Mouse (Mus musculus) myocyte (in vitro differentiated cells): Measurements from ENCODE around the gene Pds5a. TPM values are rescaled to one million over a fixed set of nuclear protein-coding genes. Genes with fewer than 3 reads are reported as not detected.

Source experiments
- H3K27me3 ChIP-seq: one replicate; pipeline ENCODE4 v1.6.1; 2011; ENCODE audit not compliant: control insufficient read depth, insufficient read depth, insufficient read length
- H3K36me3 ChIP-seq: one replicate; pipeline ENCODE4 v1.6.1; 2011; ENCODE audit not compliant: control insufficient read depth, insufficient read depth
- H3K4me2 ChIP-seq: one replicate; pipeline ENCODE4 v1.6.1; 2011; ENCODE audit warnings: low read depth, control low read depth
- H3K4me3 ChIP-seq: one replicate; pipeline ENCODE4 v1.5.1; 2011; ENCODE audit warnings: mild to moderate bottlenecking, control low read depth, moderate library complexity
- H3K79me2 ChIP-seq: one replicate; pipeline ENCODE4 v1.6.1; 2011; ENCODE audit not compliant: control insufficient read depth, insufficient read depth
- H3ac ChIP-seq: one replicate; pipeline ENCODE4 v1.6.1; 2011; ENCODE audit not compliant: control insufficient read depth, insufficient read length
- CEBPB ChIP-seq: IDR thresholded peaks from 2 replicates; pipeline ENCODE4 v1.6.1; 2011; ENCODE audit warnings: mild to moderate bottlenecking, moderate library complexity; ENCODE audit not compliant: poor library complexity, insufficient read depth, severe bottlenecking
- E2F4 ChIP-seq: IDR thresholded peaks from one replicate; pipeline ENCODE4 v1.6.1; 2011; ENCODE audit warnings: mild to moderate bottlenecking, control low read depth, moderate library complexity; ENCODE audit not compliant: insufficient read depth
- MAX ChIP-seq: IDR thresholded peaks from one replicate; pipeline ENCODE4 v1.6.1; 2011; ENCODE audit warnings: low read depth, mild to moderate bottlenecking, control low read depth
- MYOD1 ChIP-seq, 3 experiments: IDR thresholded peaks; one replicate each; pipeline ENCODE4 v1.6.1; 2011; ENCODE audit warnings: control low read depth in 2 of 3, low read depth in 2 of 3, mild to moderate bottlenecking in 2 of 3, moderate library complexity in 1 of 3; ENCODE audit not compliant: insufficient read length in 2 of 3, control insufficient read depth in 1 of 3
- MYOG ChIP-seq, 3 experiments: IDR thresholded peaks; one replicate each; pipeline ENCODE4 v1.6.1; 2011; ENCODE audit warnings: control low read depth in 2 of 3, low read depth in 2 of 3, mild to moderate bottlenecking in 2 of 3; ENCODE audit not compliant: insufficient read length in 2 of 3, control insufficient read depth in 1 of 3, insufficient read depth in 1 of 3
- POLR2A ChIP-seq: IDR thresholded peaks from one replicate; pipeline ENCODE4 v1.6.1; 2011; ENCODE audit warnings: low read depth, mild to moderate bottlenecking, control low read depth, moderate library complexity; ENCODE audit not compliant: insufficient read length
- POLR2AphosphoS2 ChIP-seq: IDR thresholded peaks from one replicate; pipeline ENCODE4 v1.6.1; 2011; ENCODE audit warnings: low read depth, control low read depth; ENCODE audit not compliant: insufficient read length
- REST ChIP-seq: IDR thresholded peaks from one replicate; pipeline ENCODE4 v1.6.1; 2011; ENCODE audit warnings: mild to moderate bottlenecking, control low read depth, moderate library complexity; ENCODE audit not compliant: insufficient read depth, insufficient read length
- SRF ChIP-seq: IDR thresholded peaks from one replicate; pipeline ENCODE4 v1.6.1; 2011; ENCODE audit warnings: low read depth; ENCODE audit not compliant: control insufficient read depth, insufficient read length
- TCF12 ChIP-seq: IDR thresholded peaks from one replicate; pipeline ENCODE4 v1.6.1; 2011; ENCODE audit warnings: mild to moderate bottlenecking, control low read depth; ENCODE audit not compliant: poor library complexity, insufficient read depth, severe bottlenecking
- TCF3 ChIP-seq: IDR thresholded peaks from one replicate; pipeline ENCODE4 v1.6.1; 2011; ENCODE audit warnings: low read depth, control low read depth; ENCODE audit not compliant: insufficient read length
- USF1 ChIP-seq: IDR thresholded peaks from one replicate; pipeline ENCODE4 v1.6.1; 2011; ENCODE audit warnings: low read depth, mild to moderate bottlenecking, control low read depth, moderate library complexity
- polyA plus RNA-seq: library from polyadenylated mRNA; unstranded; fragments of >200 nt; fragmentation: generic; extraction: Trizol; gene quantifications from one replicate; pipeline ENCODE4 v1.2.1, GENCODE M21; 2012; ENCODE audit warnings: missing spikeins

Gene Pds5a
- polyA plus RNA-seq, 1 experiment: 17.5 TPM

DNA sequence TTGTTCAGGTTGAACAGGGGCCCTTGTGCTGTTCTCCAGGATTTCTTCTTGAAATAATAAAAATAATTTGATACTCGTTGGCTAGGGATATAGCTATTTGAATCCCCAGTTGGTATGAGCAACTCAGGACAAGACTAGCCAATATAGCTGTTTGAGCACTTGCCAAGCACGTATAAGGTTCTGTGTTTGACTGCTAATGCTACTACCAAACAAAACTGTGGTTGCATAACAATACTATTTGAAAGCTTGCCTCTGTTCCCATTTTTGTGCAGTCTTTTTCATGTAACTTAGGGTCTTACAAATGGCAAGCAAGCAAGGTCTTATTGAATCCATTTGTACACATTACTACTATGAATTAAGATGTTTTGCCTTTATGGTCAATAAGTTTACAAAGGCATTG is 122.2 kb downstream of the Pds5a start:
- H3ac ChIP-seq: no peak overlapping the region
- H3K4me2 ChIP-seq: no peak overlapping the region
- H3K79me2 ChIP-seq: peaks cover 31% of the 10 kb centered on the region
- H3K27me3 ChIP-seq: no peaks in the 10 kb centered on the region
- peaks cover 17% of the 10 kb centered on the region for H3K36me3 ChIP-seq
- no peak for TF ChIP-seq CEBPB
- TF ChIP-seq TCF12: no peak
- no peak for TF ChIP-seq MYOG (IDR thresholded peaks at IDR 0.05; ENCODE audit: control insufficient read depth in 1 of 3, insufficient read depth in 1 of 3, insufficient read length in 2 of 3, low read depth in 2 of 3)
- TF ChIP-seq POLR2AphosphoS2: no peak
- no peak for TF ChIP-seq MAX
- no peak for TF ChIP-seq SRF
- TF ChIP-seq USF1: no peak
- no peak for TF ChIP-seq TCF3
- TF ChIP-seq MYOD1 (IDR thresholded peaks at IDR 0.05; ENCODE audit: control insufficient read depth in 1 of 3, insufficient read length in 2 of 3, low read depth in 2 of 3): no peak
- H3K4me3 ChIP-seq: no peak overlapping the region

- no peak overlapping the region for H3ac ChIP-seq
- H3K4me3 ChIP-seq: no peak overlapping the region
- H3K4me2 ChIP-seq: no peak overlapping the region
- peaks cover 40% of the 10 kb centered on the region for H3K79me2 ChIP-seq
- TF ChIP-seq MAX (no peak), REST (no peak), POLR2AphosphoS2 (no peak), TCF3 (no peak), SRF (no peak), CEBPB (no peak), MYOD1 (IDR thresholded peaks at IDR 0.05; ENCODE audit: control insufficient read depth in 1 of 3, insufficient read length in 2 of 3, low read depth in 2 of 3) (no peak), E2F4 (no peak), USF1 (no peak), TCF12 (no peak), POLR2A (no peak), MYOG (IDR thresholded peaks at IDR 0.05; ENCODE audit: control insufficient read depth in 1 of 3, insufficient read depth in 1 of 3, insufficient read length in 2 of 3, low read depth in 2 of 3) (no peak)
- no peaks in the 10 kb centered on the region for H3K27me3 ChIP-seq
- H3K36me3 ChIP-seq: peaks cover 17% of the 10 kb centered on the region
These were observed 123.2 kb downstream of the Pds5a start for GRCm38 (mm10) chr5:65574876-65575275.

DNA sequence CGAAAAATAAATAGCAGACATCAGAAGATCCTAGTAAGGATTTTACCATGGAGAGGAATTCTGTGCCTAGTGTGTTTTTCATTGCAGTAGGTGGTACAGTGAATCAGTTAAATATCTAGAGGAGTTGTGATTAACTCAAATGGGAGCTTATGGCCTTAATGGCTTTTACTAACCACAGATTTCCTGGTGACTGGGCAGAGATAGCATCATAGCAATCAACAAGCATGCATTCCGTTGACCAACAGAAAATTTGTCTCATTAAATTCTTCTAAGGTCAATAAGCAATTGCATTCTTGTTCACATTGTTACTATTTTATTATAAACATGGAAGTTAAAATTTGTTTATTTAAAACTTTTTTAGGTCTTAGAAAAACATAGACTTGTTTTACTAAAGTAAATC is 132.6 kb downstream of the Pds5a start:
- H3ac ChIP-seq: no peak overlapping the region
- H3K4me3 ChIP-seq: no peak overlapping the region
- H3K36me3 ChIP-seq: peaks cover 12% of the 10 kb centered on the region
- no peaks in the 10 kb centered on the region for H3K27me3 ChIP-seq
- H3K4me2 ChIP-seq: no peak overlapping the region
- TF ChIP-seq MYOG (IDR thresholded peaks at IDR 0.05; ENCODE audit: control insufficient read depth in 1 of 3, insufficient read depth in 1 of 3, insufficient read length in 2 of 3, low read depth in 2 of 3) (no peak), CEBPB (no peak), USF1 (no peak), POLR2A (no peak), MYOD1 (IDR thresholded peaks at IDR 0.05; ENCODE audit: control insufficient read depth in 1 of 3, insufficient read length in 2 of 3, low read depth in 2 of 3) (no peak), SRF (no peak), E2F4 (no peak), MAX (no peak), TCF12 (no peak), REST (no peak), TCF3 (no peak), POLR2AphosphoS2 (no peak)
- peaks cover 73% of the 10 kb centered on the region for H3K79me2 ChIP-seq

DNA sequence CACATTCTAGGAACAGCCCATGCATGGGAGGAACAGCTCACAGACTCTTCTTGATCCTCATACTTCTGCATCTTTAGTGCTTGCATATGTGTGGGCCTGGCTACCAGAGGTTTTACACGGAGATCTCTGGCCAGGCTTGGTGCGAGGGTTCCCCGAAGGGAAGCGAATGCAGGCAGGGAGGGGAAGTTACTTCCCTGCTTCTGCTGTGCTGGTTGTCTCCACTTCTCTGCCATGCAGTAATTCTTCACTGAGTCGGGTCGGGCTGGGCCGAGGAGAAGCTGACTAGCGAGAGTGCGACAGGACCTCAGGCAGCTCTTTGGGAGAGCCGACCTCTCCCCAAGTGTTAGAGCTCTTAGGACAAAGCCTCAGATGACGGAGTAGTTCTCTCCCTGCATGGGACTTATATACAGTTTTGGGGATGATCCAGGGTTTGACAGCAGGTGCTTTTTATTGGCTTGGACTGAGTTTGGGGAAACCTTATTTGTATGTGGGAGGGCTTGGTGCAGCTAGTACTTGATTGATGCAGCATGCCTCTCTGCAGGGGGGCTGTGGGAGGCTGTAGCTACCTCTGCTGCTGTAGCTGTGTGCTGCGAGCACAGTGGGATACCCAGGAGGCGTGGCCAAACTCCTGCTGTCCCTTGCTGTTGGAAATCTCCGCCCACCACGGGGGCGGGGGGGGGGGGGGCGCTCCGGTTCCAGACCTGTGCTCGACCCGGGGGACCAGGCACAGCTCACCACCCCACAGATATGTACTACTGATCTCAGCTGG is 136.8 kb downstream of the Pds5a start:
- TF ChIP-seq TCF3 (no peak), POLR2AphosphoS2 (no peak), TCF12 (no peak), CEBPB (no peak), USF1 (no peak), REST (no peak), MYOD1 (IDR thresholded peaks at IDR 0.05; ENCODE audit: control insufficient read depth in 1 of 3, insufficient read length in 2 of 3, low read depth in 2 of 3) (no peak), MYOG (IDR thresholded peaks at IDR 0.05; ENCODE audit: control insufficient read depth in 1 of 3, insufficient read depth in 1 of 3, insufficient read length in 2 of 3, low read depth in 2 of 3) (no peak), POLR2A (no peak), SRF (no peak), E2F4 (no peak), MAX (no peak)

More for the DNA sequence above, 136.8 kb downstream of the Pds5a start:
- Histone ChIP-seq H3K4me2 (no peak overlapping the region), H3K27me3 (no peaks in the 10 kb centered on the region), H3K36me3 (peaks cover 3% of the 10 kb centered on the region), H3ac (no peak overlapping the region), H3K79me2 (peaks cover 98% of the 10 kb centered on the region), H3K4me3 (no peak overlapping the region)
